Mouse (Mus musculus) liver, embryonic 14.5 days (tissue): ENCODE measurements around the gene Acbd5. TPM values are rescaled to one million over a fixed set of nuclear protein-coding genes. Genes with fewer than 3 reads are reported as not detected.

Source experiments
- ATAC-seq: fragments of 200-750 bp; cut with Nextera tagmentation; 2 replicates; pipeline ENCODE4 v1.8.0; 2017; ENCODE audit warnings: moderate number of reproducible peaks, mild to moderate bottlenecking, moderate library complexity; ENCODE audit not compliant: insufficient read depth
- DNase-seq, 3 experiments: peaks; one replicate each; pipeline ENCODE4 v3.0.0-alpha.2; 2012 to 2013; ENCODE audit warnings: low read depth in 3 of 3, low spot score in 3 of 3
- H3K27ac ChIP-seq: fragments of 300-500 bp; sonication (generic); 2 replicates; pipeline ENCODE4 v1.5.1; 2014; ENCODE audit warnings: moderate library complexity, mild to moderate bottlenecking, control low read depth, inconsistent platforms
- H3K27me3 ChIP-seq: fragments of 300-500 bp; sonication (generic); 2 replicates; pipeline ENCODE4 v1.6.1; 2014; ENCODE audit warnings: mild to moderate bottlenecking, low read length, moderate library complexity; ENCODE audit not compliant: control insufficient read depth, insufficient read depth
- H3K36me3 ChIP-seq: fragments of 300-500 bp; sonication (generic); replicated peaks from 2 replicates; pipeline ENCODE4 v1.6.1; 2014; ENCODE audit warnings: low read depth; ENCODE audit not compliant: control insufficient read depth, insufficient read depth
- H3K4me1 ChIP-seq, 2 experiments: fragments of 200-500 bp in 1 of 2; fragments of 300-500 bp in 1 of 2; sonication (generic) in 1 of 2; replicated peaks; 2 replicates each; pipeline ENCODE4 v1.6.1; 2012 to 2014; ENCODE audit warnings: antibody characterized with exemption in 1 of 2, inconsistent platforms in 1 of 2, low read length in 1 of 2; ENCODE audit not compliant: control insufficient read depth in 2 of 2, insufficient read depth in 2 of 2
- H3K4me2 ChIP-seq: fragments of 300-500 bp; sonication (generic); 2 replicates; pipeline ENCODE4 v1.6.1; 2014; ENCODE audit warnings: low read depth, mild to moderate bottlenecking, control low read depth, moderate library complexity
- H3K4me3 ChIP-seq, 2 experiments: fragments of 200-500 bp in 1 of 2; fragments of 300-500 bp in 1 of 2; sonication (generic) in 1 of 2; 2 replicates each; pipeline ENCODE4 v1.5.1; 2012 to 2014; ENCODE audit warnings: low read depth in 2 of 2, low read length in 2 of 2, mild to moderate bottlenecking in 2 of 2, control low read depth in 1 of 2, inconsistent platforms in 1 of 2, moderate library complexity in 1 of 2; ENCODE audit not compliant: insufficient read depth in 1 of 2
- H3K9ac ChIP-seq: fragments of 300-500 bp; sonication (generic); replicated peaks from 2 replicates; pipeline ENCODE4 v1.6.1; 2014; ENCODE audit warnings: mild to moderate bottlenecking, control low read depth, moderate library complexity
- H3K9me3 ChIP-seq: fragments of 300-500 bp; sonication (generic); 2 replicates; pipeline ENCODE4 v1.6.1; 2016; ENCODE audit warnings: low read length, mixed read lengths; ENCODE audit not compliant: control insufficient read depth
- CTCF ChIP-seq: IDR thresholded peaks from 2 replicates; pipeline ENCODE4 v1.5.1; 2016; ENCODE audit warnings: antibody characterized with exemption, low read depth, control low read depth
- EP300 ChIP-seq: IDR thresholded peaks from 2 replicates; pipeline ENCODE4 v1.6.1; 2016; ENCODE audit warnings: antibody characterized with exemption, low read depth
- WGBS: fragments of 180-500 bp; shearing (Covaris S2); extraction: QIAGEN DNeasy Blood & Tissue Kit; methylation state at CpG from one replicate; pipeline ENCODE4 v1.1.7; 2014; ENCODE audit not compliant: insufficient replicate concordance; 5-methylcytosine and 5-hydroxymethylcytosine counted together
- polyA plus RNA-seq, 2 experiments: library from polyadenylated mRNA; depleted of rRNA in 1 of 2; stranded (reverse) in 1 of 2; unstranded in 1 of 2; fragments of >200 nt; fragmentation: Nextera tagmentation in 1 of 2; extraction: Ambion mirVana in 1 of 2; gene quantifications; 2 replicates each; pipeline versions ENCODE4 v1.2.1 to v1.2.3; 2012 to 2014

Acbd5 gene
- polyA plus RNA-seq, 2 experiments: 6.1 to 10.4 TPM

GRCm38 (mm10) chr2:23068894-23069744 is 1.2 kb downstream of the Acbd5 start:
- WGBS: under 1% methylated on average over 50 of the region's 50 CpGs

GRCm38 (mm10) chr2:23070491-23070890 is 2.5 kb downstream of the Acbd5 start:
- Histone ChIP-seq H3K27ac (no peak overlapping the region), H3K4me2 (no peak overlapping the region), H3K9me3 (no peaks in the 10 kb centered on the region), H3K36me3 (no peaks in the 10 kb centered on the region), H3K9ac (no peak overlapping the region), H3K4me3 (no peak overlapping the region), H3K4me1 (peaks cover 3 to 6% of the 10 kb centered on the region in 2 experiments; a peak in 2 of 4 replicates), H3K27me3 (no peaks in the 10 kb centered on the region)
- ATAC-seq: no peak
- TF ChIP-seq CTCF: no peak
- no peak for DNase-seq
- 80% methylated on average over 2 of the region's 2 CpGs for WGBS

More at GRCm38 (mm10) chr2:23068894-23069744, 1.2 kb downstream of the Acbd5 start:
- TF ChIP-seq EP300: no peak
- TF ChIP-seq CTCF: peak; percentile 39
- no peaks in the 10 kb centered on the region for H3K27me3 ChIP-seq
- peak overlapping the region; percentile 90 for H3K9ac ChIP-seq
- H3K4me1 ChIP-seq: peaks cover 3 to 6% of the 10 kb centered on the region in 2 experiments; a peak in 2 of 4 replicates
- H3K9me3 ChIP-seq: no peaks in the 10 kb centered on the region
- H3K4me3 ChIP-seq: peak overlapping the region; percentile 76 to 81
- peak overlapping the region; percentile 99 for H3K4me2 ChIP-seq
- peak overlapping the region; percentile 96 for H3K27ac ChIP-seq
- DNase-seq (peak; percentile 74 to 78 (median 76)), ATAC-seq (peak; percentile 87)
- H3K36me3 ChIP-seq: no peaks in the 10 kb centered on the region

DNA sequence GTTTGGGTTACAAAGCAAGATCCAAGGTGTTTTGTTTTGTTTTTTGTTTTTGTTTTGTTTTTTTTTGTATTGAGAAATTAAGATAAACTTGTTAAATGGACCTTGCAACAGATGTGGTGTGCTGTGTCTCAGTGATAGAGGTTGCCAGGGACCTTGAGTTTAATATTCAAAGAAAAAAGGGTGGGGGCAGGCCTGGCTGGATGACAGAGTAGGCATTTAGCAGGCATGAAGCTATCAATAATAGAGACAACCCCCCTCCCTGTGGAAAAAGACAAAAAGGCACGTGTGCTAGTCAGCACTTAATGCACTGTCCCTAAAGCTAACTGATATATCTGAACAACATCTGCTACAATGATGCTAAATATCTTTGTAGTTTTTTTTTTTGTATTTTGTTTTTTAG is 3.4 kb downstream of the Acbd5 start:
- Histone ChIP-seq H3K9ac (no peak overlapping the region), H3K27me3 (no peaks in the 10 kb centered on the region), H3K36me3 (no peaks in the 10 kb centered on the region), H3K4me2 (no peak overlapping the region), H3K4me1 (peaks cover 3 to 6% of the 10 kb centered on the region in 2 experiments; a peak in 2 of 4 replicates), H3K27ac (no peak overlapping the region), H3K9me3 (no peaks in the 10 kb centered on the region), H3K4me3 (no peak overlapping the region)
- no peak for ATAC-seq
- DNase-seq: no peak
- TF ChIP-seq CTCF: no peak
- TF ChIP-seq EP300: no peak
- 61% methylated on average over 1 of the region's 1 CpGs for WGBS

GRCm38 (mm10) chr2:23075846-23076245 is 7.9 kb downstream of the Acbd5 start:
- Histone ChIP-seq H3K27ac (no peak overlapping the region), H3K27me3 (no peaks in the 10 kb centered on the region), H3K36me3 (peaks cover 6% of the 10 kb centered on the region), H3K4me1 (no peaks in the 10 kb centered on the region), H3K4me3 (no peak overlapping the region), H3K9ac (no peak overlapping the region), H3K4me2 (no peak overlapping the region), H3K9me3 (no peaks in the 10 kb centered on the region; the same call in 1 of the 2 replicates)
- no peak for DNase-seq
- TF ChIP-seq CTCF: no peak
- no peak for TF ChIP-seq EP300
- no peak for ATAC-seq

DNA sequence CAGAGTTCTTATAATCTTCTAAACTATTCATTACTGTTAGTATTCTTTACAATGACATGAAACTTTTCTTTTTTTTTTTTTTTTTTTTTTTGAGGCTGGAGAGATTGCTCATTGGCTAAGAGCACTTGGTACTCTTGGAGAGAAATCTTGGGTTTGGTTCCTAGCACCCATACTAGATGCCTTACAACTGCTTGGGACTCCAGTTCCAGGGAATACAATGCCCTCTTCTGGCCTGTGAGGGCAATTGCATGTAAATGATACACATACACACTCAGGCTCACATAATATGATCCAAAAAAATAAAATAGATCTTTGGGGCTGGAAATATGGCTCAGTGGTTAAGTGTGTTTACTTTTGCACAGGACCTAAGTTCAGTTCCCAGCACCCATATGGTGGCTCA is 8.8 kb downstream of the Acbd5 start:
- no peak for ATAC-seq
- H3K9ac ChIP-seq: no peak overlapping the region
- H3K4me1 ChIP-seq: no peaks in the 10 kb centered on the region
- no peak for DNase-seq
- H3K4me3 ChIP-seq: no peak overlapping the region
- H3K27me3 ChIP-seq: no peaks in the 10 kb centered on the region
- no peaks in the 10 kb centered on the region; the same call in 1 of the 2 replicates for H3K9me3 ChIP-seq
- no peak overlapping the region for H3K27ac ChIP-seq
- no peak for TF ChIP-seq EP300
- TF ChIP-seq CTCF: 0 out of 2 replicates have a peak, but pooled peaks have one; percentile 33
- H3K4me2 ChIP-seq: no peak overlapping the region
- H3K36me3 ChIP-seq: peaks cover 7% of the 10 kb centered on the region
